Mouse (Mus musculus) embryonic facial prominence, embryonic 11.5 days (tissue): ENCODE data around the gene Chchd4. TPM values are rescaled to one million over a fixed set of nuclear protein-coding genes. Genes with fewer than 3 reads are reported as not detected.
"Not testable (repeated sequence)": the region's sequence is repeated elsewhere in the genome, so short reads cannot be mapped to it uniquely, and the experiment has no call there.

Experiments
- ATAC-seq: fragments of 200-750 bp; cut with Nextera tagmentation; replicated peaks from 2 replicates; pipeline ENCODE4 v1.8.0; 2017; ENCODE audit warnings: low read depth; ENCODE audit not compliant: insufficient number of reproducible peaks, low FRiP score, low TSS enrichment
- DNase-seq: peaks from one replicate; pipeline ENCODE4 v3.0.0-alpha.2; 2015; ENCODE audit warnings: low spot score
- H3K27ac ChIP-seq: fragments of 300-500 bp; sonication (generic); replicated peaks from 2 replicates; pipeline ENCODE4 v1.5.1; 2014; ENCODE audit warnings: mild to moderate bottlenecking, low read depth, low read length, control low read depth
- H3K27me3 ChIP-seq: fragments of 300-500 bp; sonication (generic); 2 replicates; pipeline ENCODE4 v1.6.1; 2014; ENCODE audit warnings: mild to moderate bottlenecking, low read length, moderate library complexity, mixed read lengths; ENCODE audit not compliant: control insufficient read depth, insufficient read depth
- H3K36me3 ChIP-seq: fragments of 300-500 bp; sonication (generic); replicated peaks from 2 replicates; pipeline ENCODE4 v1.6.1; 2014; ENCODE audit warnings: low read depth, mild to moderate bottlenecking, low read length, moderate library complexity, mixed read lengths; ENCODE audit not compliant: control insufficient read depth, insufficient read depth
- H3K4me1 ChIP-seq: fragments of 300-500 bp; sonication (generic); 2 replicates; pipeline ENCODE4 v1.6.1; 2014; ENCODE audit warnings: low read length, mixed read lengths; ENCODE audit not compliant: control insufficient read depth, insufficient read depth
- H3K4me2 ChIP-seq: fragments of 300-500 bp; sonication (generic); 2 replicates; pipeline ENCODE4 v1.6.1; 2014; ENCODE audit warnings: low read depth, mild to moderate bottlenecking, control low read depth, low read length, moderate library complexity
- H3K4me3 ChIP-seq: fragments of 300-500 bp; sonication (generic); 2 replicates; pipeline ENCODE4 v1.5.1; 2014; ENCODE audit warnings: low read depth, low read length, control low read depth
- H3K9ac ChIP-seq: fragments of 300-500 bp; sonication (generic); replicated peaks from 2 replicates; pipeline ENCODE4 v1.6.1; 2014; ENCODE audit warnings: mild to moderate bottlenecking, control low read depth, low read length
- H3K9me3 ChIP-seq: fragments of 300-500 bp; sonication (generic); replicated peaks from 2 replicates; pipeline ENCODE4 v1.6.1; 2016; ENCODE audit warnings: mild to moderate bottlenecking, low read length, inconsistent platforms, mixed read lengths; ENCODE audit not compliant: control insufficient read depth
- WGBS: fragments of 180-500 bp; shearing (Covaris S2); extraction: QIAGEN DNeasy Blood & Tissue Kit; methylation state at CpG from one replicate; pipeline ENCODE4 v1.1.7; 2014; 5-methylcytosine and 5-hydroxymethylcytosine counted together
- polyA plus RNA-seq: library from polyadenylated mRNA; unstranded; fragments of >200 nt; fragmentation: Nextera tagmentation; extraction: Ambion mirVana; gene quantifications from 2 replicates; pipeline ENCODE4 v1.2.1, GENCODE M21; 2014

Gene Chchd4
- polyA plus RNA-seq, 1 experiment from 2014 or later = 25.7 TPM

- H3K4me2 ChIP-seq, H3K9ac ChIP-seq, H3K27me3 ChIP-seq, H3K4me3 ChIP-seq, H3K27ac ChIP-seq, DNase-seq, H3K9me3 ChIP-seq, ATAC-seq, H3K36me3 ChIP-seq, H3K4me1 ChIP-seq: not testable (repeated sequence)
- WGBS = 94% methylated on average over 3 of the region's 3 CpGs
These were observed 1.9 kb downstream of the Chchd4 start for GRCm38 (mm10) chr6:91471427-91471826.

DNA sequence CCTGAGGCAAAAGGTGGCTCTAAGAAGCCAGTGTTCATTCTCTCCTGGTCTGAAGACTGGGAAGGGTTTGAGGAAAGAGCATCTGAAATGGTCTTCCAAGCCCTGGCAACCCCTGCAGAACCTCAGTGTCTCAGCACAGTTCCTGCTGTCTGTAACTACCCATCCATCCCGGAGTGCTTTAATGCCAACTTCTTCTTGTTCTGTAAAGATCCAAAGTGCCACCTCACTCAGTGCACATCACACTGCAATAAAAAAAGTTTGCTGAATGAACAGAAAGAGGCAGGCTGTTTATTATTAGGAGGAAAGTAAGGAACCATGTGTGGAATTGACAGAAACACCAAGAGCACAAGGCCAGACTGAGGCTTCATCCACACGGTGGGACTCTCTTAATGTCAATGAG, 2.6 kb downstream of the Chchd4 start:
- 79% methylated on average over 2 of the region's 2 CpGs for WGBS
- no peak overlapping the region for H3K4me3 ChIP-seq
- H3K27me3 ChIP-seq = no peaks in the 10 kb centered on the region
- DNase-seq (no peak), ATAC-seq (no peak)
- H3K4me1 ChIP-seq = no peaks in the 10 kb centered on the region
- no peaks in the 10 kb centered on the region; the same call in 1 of the 2 replicates for H3K36me3 ChIP-seq
- H3K9me3 ChIP-seq = no peaks in the 10 kb centered on the region
- H3K27ac ChIP-seq = no peak overlapping the region
- H3K4me2 ChIP-seq = no peak overlapping the region
- no peak overlapping the region for H3K9ac ChIP-seq

DNA sequence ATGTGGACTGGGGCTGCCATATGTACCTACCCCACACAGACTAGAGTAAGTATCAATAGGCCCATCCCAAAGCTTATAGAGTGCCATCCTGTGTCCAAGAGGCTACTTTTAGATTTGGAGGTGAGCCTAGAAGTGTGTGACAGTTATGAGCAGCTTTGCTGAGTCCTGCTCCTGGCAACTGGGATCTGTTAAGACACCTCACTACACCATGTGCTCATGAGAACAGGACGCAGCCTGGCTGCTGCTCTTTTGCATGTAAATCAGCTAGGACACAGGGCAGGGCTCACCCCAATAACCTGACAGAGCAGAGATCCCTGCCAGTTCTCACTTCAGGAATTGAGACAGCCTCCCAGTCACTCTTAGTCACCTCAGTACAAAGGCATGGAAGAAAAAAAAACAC, 6.2 kb downstream of the Chchd4 start:
- ATAC-seq (no peak), DNase-seq (no peak)
- Histone ChIP-seq H3K9ac (no peak overlapping the region), H3K4me3 (no peak overlapping the region), H3K27ac (no peak overlapping the region), H3K9me3 (no peaks in the 10 kb centered on the region), H3K36me3 (no peaks in the 10 kb centered on the region; the same call in 1 of the 2 replicates), H3K4me1 (no peaks in the 10 kb centered on the region), H3K4me2 (no peak overlapping the region), H3K27me3 (no peaks in the 10 kb centered on the region)
- 80% methylated on average over 1 of the region's 1 CpGs for WGBS

GRCm38 (mm10) chr6:91465756-91466155, 7.6 kb downstream of the Chchd4 start:
- no peak overlapping the region for H3K9ac ChIP-seq
- no peaks in the 10 kb centered on the region for H3K4me1 ChIP-seq
- DNase-seq = no peak
- WGBS = 96% methylated on average over 2 of the region's 2 CpGs
- no peak overlapping the region for H3K4me3 ChIP-seq
- no peak for ATAC-seq
- H3K9me3 ChIP-seq = no peaks in the 10 kb centered on the region
- H3K27ac ChIP-seq = no peak overlapping the region
- H3K36me3 ChIP-seq = no peaks in the 10 kb centered on the region; the same call in 1 of the 2 replicates
- no peak overlapping the region for H3K4me2 ChIP-seq
- H3K27me3 ChIP-seq = no peaks in the 10 kb centered on the region

DNA sequence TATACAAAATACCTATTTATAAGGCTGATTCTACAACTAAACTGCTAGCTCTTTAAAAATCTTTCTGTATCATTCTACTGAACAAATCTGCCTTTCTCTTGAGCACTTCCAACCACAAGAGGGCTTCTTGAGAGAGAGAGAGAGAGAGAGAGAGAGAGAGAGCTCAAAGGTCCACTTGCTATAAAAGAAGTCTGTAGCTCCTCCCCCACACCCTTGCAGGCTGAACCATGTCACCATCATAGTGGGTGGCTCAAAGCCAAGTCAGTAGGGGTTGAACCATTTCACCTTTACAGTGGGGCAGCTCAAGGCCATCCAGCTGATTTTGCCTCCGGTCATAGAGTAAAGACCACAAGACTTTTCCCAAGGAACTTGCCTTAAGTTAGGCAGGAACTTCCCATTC, 13.9 kb downstream of the Chchd4 start:
- 95% methylated on average over 1 of the region's 1 CpGs for WGBS
- Histone ChIP-seq H3K36me3 (no peaks in the 10 kb centered on the region), H3K9ac (no peak overlapping the region), H3K4me3 (no peak overlapping the region), H3K4me2 (no peak overlapping the region), H3K4me1 (no peaks in the 10 kb centered on the region), H3K27ac (no peak overlapping the region), H3K27me3 (no peaks in the 10 kb centered on the region), H3K9me3 (no peaks in the 10 kb centered on the region)
- ATAC-seq (no peak), DNase-seq (no peak)

- Histone ChIP-seq H3K4me2 (no peak overlapping the region), H3K4me3 (no peak overlapping the region), H3K27me3 (no peaks in the 10 kb centered on the region), H3K27ac (no peak overlapping the region), H3K36me3 (no peaks in the 10 kb centered on the region), H3K9me3 (no peaks in the 10 kb centered on the region), H3K9ac (no peak overlapping the region), H3K4me1 (no peaks in the 10 kb centered on the region)
- WGBS = 51% methylated on average over 5 of the region's 5 CpGs
- DNase-seq (no peak), ATAC-seq (no peak)
These were observed 18.8 kb downstream of the Chchd4 start for GRCm38 (mm10) chr6:91454546-91454945.

DNA sequence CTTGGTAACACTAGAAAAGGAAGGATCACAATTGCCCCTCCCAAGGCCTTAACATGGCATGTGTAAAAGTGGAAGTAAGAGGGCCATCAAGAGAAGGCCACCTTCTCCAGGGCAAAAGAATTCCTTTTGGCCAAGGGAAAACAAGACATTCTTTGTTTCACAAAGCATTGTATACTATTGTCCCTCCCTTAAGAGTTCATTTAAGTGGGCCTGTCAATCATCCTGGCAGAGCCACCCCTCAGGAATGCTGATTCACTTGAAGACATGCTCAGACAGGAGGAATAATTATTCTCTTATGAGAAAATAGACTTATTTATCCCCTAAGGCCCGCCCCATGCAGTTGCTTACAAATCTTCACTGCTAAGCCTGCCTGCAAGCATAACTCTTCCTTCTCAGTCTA, 21.3 kb downstream of the Chchd4 start:
- Histone ChIP-seq H3K9ac (no peak overlapping the region), H3K27ac (no peak overlapping the region)
- DNase-seq = peak; percentile 22

DNA sequence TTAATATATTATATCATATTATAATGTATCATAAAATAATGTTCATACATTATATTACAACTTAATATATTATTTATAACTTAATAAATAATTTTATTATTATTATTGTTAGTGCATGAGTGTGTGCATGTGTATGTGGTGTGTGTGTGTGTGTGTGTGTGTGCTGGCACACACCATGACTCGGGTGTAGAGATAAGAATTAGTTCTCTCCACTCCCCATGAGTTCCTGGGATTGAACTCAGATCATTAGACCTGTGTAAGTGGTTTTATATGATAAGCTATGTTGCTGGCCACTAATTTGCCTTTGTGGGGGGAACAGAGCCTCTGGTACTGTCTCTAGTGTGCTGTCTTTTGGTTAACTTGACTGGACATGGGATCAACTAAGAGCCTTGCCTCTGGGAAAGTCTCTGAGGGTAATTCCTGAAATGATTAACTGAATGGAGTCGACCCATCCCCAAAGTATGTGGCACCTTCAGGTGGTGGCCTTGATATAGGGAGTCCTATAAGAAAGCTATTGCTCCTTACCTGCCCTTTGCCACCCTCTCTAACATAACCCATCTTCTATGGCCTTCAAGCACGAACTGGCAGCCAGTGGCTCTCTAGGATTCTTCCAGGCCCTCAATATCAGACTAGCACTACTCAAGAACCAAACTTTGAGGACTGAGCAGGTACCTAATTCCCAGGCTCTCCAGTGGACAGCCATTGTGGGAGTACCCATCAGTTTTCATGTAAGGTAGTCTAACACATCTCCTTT, 23.7 kb downstream of the Chchd4 start:
- Histone ChIP-seq H3K9me3 (no peaks in the 10 kb centered on the region), H3K36me3 (no peaks in the 10 kb centered on the region), H3K4me3 (no peak overlapping the region), H3K27ac (no peak overlapping the region), H3K27me3 (no peaks in the 10 kb centered on the region), H3K4me2 (no peak overlapping the region), H3K4me1 (no peaks in the 10 kb centered on the region), H3K9ac (no peak overlapping the region)
- 56% methylated on average over 3 of the region's 3 CpGs for WGBS
- ATAC-seq (no peak), DNase-seq (no peak)

More for the DNA sequence above, 21.3 kb downstream of the Chchd4 start:
- no peaks in the 10 kb centered on the region for H3K4me1 ChIP-seq
- no peaks in the 10 kb centered on the region for H3K36me3 ChIP-seq
- WGBS = 54% methylated on average over 1 of the region's 1 CpGs
- no peak for ATAC-seq
- H3K27me3 ChIP-seq = no peaks in the 10 kb centered on the region
- no peak overlapping the region for H3K4me3 ChIP-seq
- H3K4me2 ChIP-seq = no peak overlapping the region
- no peaks in the 10 kb centered on the region for H3K9me3 ChIP-seq
